Mouse (Mus musculus) G1E (cell line): Measurements from ENCODE around the gene Fcho2.

Source experiments
- CTCF ChIP-seq: IDR thresholded peaks from 2 replicates; pipeline ENCODE4 v1.5.1; 2012; ENCODE audit warnings: low read depth, low read length, inconsistent platforms, mixed read lengths
- GATA1 ChIP-seq: IDR thresholded peaks from 2 replicates; pipeline ENCODE4 v1.6.1; 2012; ENCODE audit warnings: borderline replicate concordance, low read length, inconsistent platforms, mixed read lengths
- GATA2 ChIP-seq: IDR thresholded peaks from 2 replicates; pipeline ENCODE4 v1.6.1; 2012; ENCODE audit warnings: low read depth, low read length, inconsistent platforms, borderline replicate concordance
- TAL1 ChIP-seq: conservative IDR thresholded peaks from 2 replicates; pipeline ENCODE4 v1.6.1; 2012; ENCODE audit warnings: low read depth, low read length, inconsistent platforms, mixed read lengths

- no peak for TF ChIP-seq CTCF
- no peak for TF ChIP-seq GATA1
- TF ChIP-seq TAL1: no peak
- TF ChIP-seq GATA2: no peak
Measured at GRCm38 (mm10) chr13:98705501-98705900, 109.7 kb downstream of the Fcho2 start.
